Mouse (Mus musculus) midbrain, postnatal 0 days (tissue): ENCODE measurements at regions not wholly inside any gene's neighbourhood (a gene's known extent, or its start where the extent isn't known, plus 50 kb on each side); places are given as distances from the start of the nearest gene placed in this dataset.

ENCODE experiments used
- ATAC-seq: fragments of 200-750 bp; cut with Nextera tagmentation; 2 replicates; pipeline ENCODE4 v1.8.0; 2017; ENCODE audit warnings: moderate number of reproducible peaks, mild to moderate bottlenecking, moderate TSS enrichment, moderate library complexity; ENCODE audit not compliant: low FRiP score
- DNase-seq: peaks from one replicate; pipeline ENCODE4 v3.0.0-alpha.2; 2015; ENCODE audit warnings: low spot score
- H3K27ac ChIP-seq: fragments of 300-500 bp; sonication (generic); 2 replicates; pipeline ENCODE4 v1.5.1; 2014; ENCODE audit warnings: low read depth, mild to moderate bottlenecking, low read length, mixed read lengths
- H3K27me3 ChIP-seq: fragments of 300-500 bp; sonication (generic); 2 replicates; pipeline ENCODE4 v1.6.1; 2014; ENCODE audit warnings: low read length, control low read depth, mixed read lengths; ENCODE audit not compliant: insufficient read depth
- H3K36me3 ChIP-seq: fragments of 300-500 bp; sonication (generic); 2 replicates; pipeline ENCODE4 v1.6.1; 2014; ENCODE audit warnings: low read length, control low read depth, mixed read lengths; ENCODE audit not compliant: insufficient read depth
- H3K4me1 ChIP-seq: fragments of 300-500 bp; sonication (generic); 2 replicates; pipeline ENCODE4 v1.6.1; 2014; ENCODE audit warnings: mild to moderate bottlenecking, control low read depth, antibody characterized with exemption, low read length, mixed read lengths; ENCODE audit not compliant: insufficient read depth
- H3K4me2 ChIP-seq: fragments of 300-500 bp; sonication (generic); 2 replicates; pipeline ENCODE4 v1.6.1; 2014; ENCODE audit warnings: low read depth, mild to moderate bottlenecking, low read length, mixed read lengths; ENCODE audit not compliant: poor library complexity, severe bottlenecking
- H3K4me3 ChIP-seq: fragments of 300-500 bp; sonication (generic); 2 replicates; pipeline ENCODE4 v1.5.1; 2014; ENCODE audit warnings: low read depth, mild to moderate bottlenecking, low read length, moderate library complexity
- H3K9ac ChIP-seq: fragments of 300-500 bp; sonication (generic); replicated peaks from 2 replicates; pipeline ENCODE4 v1.6.1; 2014; ENCODE audit warnings: mild to moderate bottlenecking, low read length, moderate library complexity, mixed read lengths; ENCODE audit not compliant: poor library complexity, severe bottlenecking
- H3K9me3 ChIP-seq: fragments of 300-500 bp; sonication (generic); 2 replicates; pipeline ENCODE4 v1.6.1; 2016; ENCODE audit warnings: low read length, control low read depth
- CTCF ChIP-seq: IDR thresholded peaks from 2 replicates; pipeline ENCODE4 v1.5.1; 2016; ENCODE audit warnings: antibody characterized with exemption, mild to moderate bottlenecking
- WGBS: fragments of 180-500 bp; shearing (Covaris S2); extraction: QIAGEN DNeasy Blood & Tissue Kit; methylation state at CpG from one replicate; pipeline ENCODE4 v1.1.7; 2014; 5-methylcytosine and 5-hydroxymethylcytosine counted together

GRCm38 (mm10) chr1:3900354-3900753, 907.3 kb upstream of the Gm37988 start:
- no peak overlapping the region for H3K27ac ChIP-seq
- no peak overlapping the region for H3K4me2 ChIP-seq
- H3K9ac ChIP-seq: no peak overlapping the region
- H3K27me3 ChIP-seq: no peaks in the 10 kb centered on the region
- H3K4me3 ChIP-seq: no peak overlapping the region
- no peak for TF ChIP-seq CTCF
- H3K4me1 ChIP-seq: no peaks in the 10 kb centered on the region
- no peaks in the 10 kb centered on the region for H3K36me3 ChIP-seq
- ATAC-seq: no peak
- DNase-seq: peak; percentile 17
- H3K9me3 ChIP-seq: no peaks in the 10 kb centered on the region
- WGBS: 63% methylated on average over 2 of the region's 2 CpGs

DNA sequence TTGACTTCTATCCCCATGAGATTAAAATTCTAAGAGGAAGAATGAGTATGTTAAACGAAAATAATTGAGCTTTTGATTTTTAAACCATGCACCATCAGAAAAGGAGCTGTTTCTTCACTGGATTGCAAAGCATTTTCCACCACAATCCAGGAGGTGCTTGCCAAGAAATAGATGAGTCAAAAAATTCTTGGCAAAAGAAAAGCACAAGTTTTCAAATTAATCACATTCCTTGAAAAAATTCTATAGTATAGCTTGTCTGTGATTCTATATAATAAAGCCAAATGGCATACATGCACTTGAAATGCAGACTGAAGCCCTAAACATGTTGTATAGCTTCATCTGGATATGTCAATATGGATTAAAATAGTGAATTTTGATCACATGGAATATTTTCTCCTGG, 904.3 kb upstream of the Gm37988 start:
- no peak overlapping the region for H3K4me3 ChIP-seq
- H3K4me2 ChIP-seq: no peak overlapping the region
- no peak overlapping the region for H3K9ac ChIP-seq
- DNase-seq (no peak), ATAC-seq (no peak)
- no peak overlapping the region for H3K27ac ChIP-seq
- no peaks in the 10 kb centered on the region for H3K27me3 ChIP-seq
- H3K9me3 ChIP-seq: no peaks in the 10 kb centered on the region
- WGBS: 60% methylated on average over 1 of the region's 1 CpGs
- no peaks in the 10 kb centered on the region for H3K4me1 ChIP-seq
- TF ChIP-seq CTCF: no peak
- no peaks in the 10 kb centered on the region for H3K36me3 ChIP-seq

DNA sequence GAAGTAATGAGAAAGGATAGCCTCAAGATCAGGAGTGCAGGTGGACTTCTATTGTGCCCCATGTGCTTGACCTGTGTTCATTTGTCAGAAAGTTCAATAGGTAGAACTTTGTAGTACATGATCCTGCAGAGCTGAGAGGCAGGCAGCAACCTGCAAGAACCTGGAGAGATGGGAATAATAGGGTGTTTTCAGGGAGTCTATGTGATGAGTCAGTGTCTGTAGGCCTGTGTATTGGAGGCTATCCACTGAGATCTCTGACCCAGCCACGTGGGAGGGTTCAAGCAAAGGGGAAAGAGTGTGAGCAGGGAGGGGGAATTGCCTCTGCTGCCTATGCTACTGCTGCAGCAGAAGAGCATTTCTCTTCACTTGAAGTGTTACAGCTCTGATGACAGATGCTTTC, 895.2 kb upstream of the Gm37988 start:
- ATAC-seq (no peak), DNase-seq (no peak)
- 22% methylated on average over 1 of the region's 1 CpGs for WGBS
- H3K27me3 ChIP-seq: no peaks in the 10 kb centered on the region
- H3K4me2 ChIP-seq: no peak overlapping the region
- no peak overlapping the region for H3K9ac ChIP-seq
- no peak overlapping the region for H3K27ac ChIP-seq
- no peaks in the 10 kb centered on the region for H3K4me1 ChIP-seq
- no peak overlapping the region for H3K4me3 ChIP-seq
- no peaks in the 10 kb centered on the region for H3K36me3 ChIP-seq
- TF ChIP-seq CTCF: no peak
- H3K9me3 ChIP-seq: no peaks in the 10 kb centered on the region

DNA sequence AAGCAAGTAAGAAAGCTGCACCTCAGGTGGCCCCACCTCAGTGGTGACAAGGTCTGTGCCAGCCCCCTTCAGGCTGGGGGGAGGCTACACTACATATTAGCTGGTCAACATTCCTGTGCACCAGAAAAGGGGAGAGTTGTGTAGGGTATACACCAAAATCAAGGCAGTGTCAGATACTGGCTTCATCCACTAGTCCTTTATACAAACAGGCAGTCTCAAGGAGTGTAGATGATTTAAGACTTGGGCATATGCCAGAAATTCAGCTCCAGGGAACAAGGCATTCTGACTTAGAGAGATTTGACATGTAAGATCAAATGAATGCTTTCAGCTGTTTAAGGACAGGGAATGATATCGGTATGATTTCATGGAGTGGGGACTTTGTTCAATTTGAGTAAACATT, 894.1 kb upstream of the Gm37988 start:
- no peak for TF ChIP-seq CTCF
- H3K4me2 ChIP-seq: no peak overlapping the region
- ATAC-seq (peak; percentile 24; the same call in 1 of the 2 replicates), DNase-seq (peak; percentile 6)
- no peaks in the 10 kb centered on the region for H3K27me3 ChIP-seq
- no peak overlapping the region for H3K4me3 ChIP-seq
- H3K36me3 ChIP-seq: no peaks in the 10 kb centered on the region
- WGBS: 17% methylated on average over 1 of the region's 1 CpGs
- H3K9me3 ChIP-seq: no peaks in the 10 kb centered on the region
- H3K4me1 ChIP-seq: no peaks in the 10 kb centered on the region
- H3K9ac ChIP-seq: no peak overlapping the region
- no peak overlapping the region for H3K27ac ChIP-seq
